Mouse (Mus musculus) ES-E14 (cell line): ENCODE measurements around the gene Gm10142. TPM values are rescaled to one million over a fixed set of nuclear protein-coding genes. Genes with fewer than 3 reads are reported as not detected.

Source experiments
- DNase-seq: peaks from one replicate; pipeline ENCODE4 v3.0.0-alpha.2; 2013; ENCODE audit warnings: low read depth, low spot score
- H3K27ac ChIP-seq: 2 replicates; pipeline ENCODE4 v1.5.1; 2012; ENCODE audit warnings: low read depth, mild to moderate bottlenecking, low read length, moderate library complexity, mixed read lengths; ENCODE audit not compliant: poor library complexity, insufficient read depth, severe bottlenecking
- H3K36me3 ChIP-seq: 2 replicates; pipeline ENCODE4 v1.6.1; 2012; ENCODE audit warnings: mild to moderate bottlenecking, low read length, moderate library complexity, mixed read lengths; ENCODE audit not compliant: control insufficient read depth, poor library complexity, insufficient read depth, severe bottlenecking
- H3K4me1 ChIP-seq, 2 experiments: fragments of 150-350 bp in 1 of 2; sonication (generic) in 1 of 2; 2 replicates each; pipeline ENCODE4 v1.6.1; 2012; ENCODE audit warnings: low read length in 2 of 2, mild to moderate bottlenecking in 1 of 2, mixed read lengths in 1 of 2; ENCODE audit not compliant: control insufficient read depth in 2 of 2, insufficient read depth in 2 of 2, poor library complexity in 1 of 2
- H3K4me3 ChIP-seq, 2 experiments: fragments of 150-350 bp in 1 of 2; sonication (generic) in 1 of 2; 2 replicates each; pipeline ENCODE4 v1.5.1; 2012; ENCODE audit warnings: low read length in 2 of 2, low read depth in 1 of 2, mild to moderate bottlenecking in 1 of 2, mixed read lengths in 1 of 2; ENCODE audit not compliant: insufficient read depth in 1 of 2, poor library complexity in 1 of 2, severe bottlenecking in 1 of 2
- H3K9ac ChIP-seq: 2 replicates; pipeline ENCODE4 v1.6.1; 2012; ENCODE audit warnings: low read depth, mild to moderate bottlenecking, low read length, mixed read lengths; ENCODE audit not compliant: poor library complexity, insufficient read depth, severe bottlenecking
- H3K9me3 ChIP-seq: fragments of 150-350 bp; sonication (generic); 2 replicates; pipeline ENCODE4 v1.6.1; 2012; ENCODE audit warnings: low read depth, mild to moderate bottlenecking, low read length; ENCODE audit not compliant: control insufficient read depth, insufficient read depth
- CHD2 ChIP-seq: IDR thresholded peaks from 2 replicates; pipeline ENCODE4 v1.6.1; 2014; ENCODE audit warnings: mild to moderate bottlenecking, low read depth, low read length, inconsistent platforms
- HCFC1 ChIP-seq: IDR thresholded peaks from 2 replicates; pipeline ENCODE4 v1.6.1; 2012; ENCODE audit warnings: low read length, inconsistent platforms, borderline replicate concordance; ENCODE audit not compliant: insufficient read depth
- MAFK ChIP-seq: IDR thresholded peaks from 2 replicates; pipeline ENCODE4 v1.6.1; 2014; ENCODE audit warnings: mild to moderate bottlenecking, low read depth, low read length, inconsistent platforms; ENCODE audit not compliant: insufficient read depth
- ZC3H11A ChIP-seq: IDR thresholded peaks from 2 replicates; pipeline ENCODE4 v1.6.1; 2012; ENCODE audit warnings: low read depth, mild to moderate bottlenecking, inconsistent platforms, low read length, borderline replicate concordance
- ZNF384 ChIP-seq: IDR thresholded peaks from 2 replicates; pipeline ENCODE4 v1.6.1; 2012; ENCODE audit warnings: low read depth, low read length, inconsistent platforms
- in situ Hi-C, 2 experiments: fragments of 600-800 bp; cut with MboI; formaldehyde crosslinking; loops; one replicate each; pipeline ENCODE4 v1.15.1; 2025; ENCODE audit warnings: low sequenced_read_pairs in 2 of 2, inconsistent platforms in 1 of 2; ENCODE audit not compliant: unreplicated experiment in 2 of 2
- total RNA-seq: library from RNA; depleted of rRNA; stranded (reverse); fragments of 300-350 nt; gene quantifications from 2 replicates; pipeline ENCODE4 v1.2.3, GENCODE M21; 2012

Gm10142 gene
- total RNA-seq, 1 experiment = not detected

GRCm38 (mm10) chr10:77673765-77674164 lies 41.8 kb upstream of the Gm10142 start:
- in situ Hi-C loops = no loop called here
- Histone ChIP-seq H3K9me3 (no peaks in the 10 kb centered on the region), H3K4me1 (peaks cover 0 to 14% of the 10 kb centered on the region in 2 experiments; a peak in 2 of 4 replicates), H3K27ac (no peak overlapping the region), H3K36me3 (no peaks in the 10 kb centered on the region), H3K4me3 (no peak overlapping the region), H3K9ac (no peak overlapping the region)
- no peak for DNase-seq
- TF ChIP-seq HCFC1 (no peak), ZNF384 (no peak), CHD2 (no peak), MAFK (no peak), ZC3H11A (no peak)

DNA sequence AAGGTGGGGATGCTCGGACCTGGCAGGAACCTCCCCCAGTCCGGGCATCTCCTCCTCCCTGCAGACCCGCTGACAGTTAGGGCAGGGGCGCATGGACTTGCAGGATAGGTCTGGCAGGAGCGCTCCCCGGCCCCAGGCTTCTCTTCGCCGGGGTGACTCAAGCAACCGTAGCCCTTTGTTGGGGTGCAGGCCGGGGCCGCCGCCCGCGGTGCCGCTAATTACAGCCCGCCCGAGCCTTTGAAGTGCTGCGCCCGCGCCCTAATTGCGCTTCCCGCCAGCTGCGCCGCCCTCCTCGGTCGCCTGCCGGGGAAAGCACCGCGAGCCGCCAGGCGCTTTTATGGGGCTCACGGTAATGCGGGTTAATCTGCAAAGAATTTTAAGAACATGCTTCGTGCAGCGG lies 38.0 kb upstream of the Gm10142 start:
- TF ChIP-seq HCFC1 (no peak), ZC3H11A (no peak), ZNF384 (no peak), MAFK (no peak), CHD2 (no peak)
- Histone ChIP-seq H3K9ac (no peak overlapping the region), H3K27ac (no peak overlapping the region), H3K4me1 (peaks cover 0 to 10% of the 10 kb centered on the region in 2 experiments; a peak in 2 of 4 replicates), H3K9me3 (no peaks in the 10 kb centered on the region), H3K36me3 (no peaks in the 10 kb centered on the region), H3K4me3 (peak overlapping the region; percentile 12 to 54; a peak in 3 of 4 replicates)
- in situ Hi-C loops = no loop called here
- DNase-seq = no peak

DNA sequence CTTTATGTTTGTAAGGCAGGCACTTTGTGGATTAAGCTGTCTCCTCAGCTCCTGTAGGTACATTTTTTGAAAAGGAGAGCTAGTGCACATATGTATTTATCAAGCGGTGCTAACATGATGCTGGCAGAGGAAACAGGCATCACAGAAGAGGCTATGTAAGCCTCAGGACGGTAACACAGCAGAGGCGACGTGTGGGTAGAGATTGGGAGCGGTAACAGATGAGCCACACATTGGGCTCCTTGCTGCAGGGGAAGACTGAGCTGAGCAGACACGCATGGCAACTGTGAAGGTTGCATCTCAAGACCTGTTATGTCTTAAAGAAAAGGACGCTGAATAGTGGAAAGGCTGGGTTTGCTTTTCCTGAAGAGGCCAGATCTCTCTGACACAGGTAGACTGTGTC lies 32.6 kb upstream of the Gm10142 start:
- H3K4me1 ChIP-seq = peaks cover 2 to 7% of the 10 kb centered on the region in 2 experiments; a peak in 2 of 4 replicates
- in situ Hi-C loops = no loop called here

DNA sequence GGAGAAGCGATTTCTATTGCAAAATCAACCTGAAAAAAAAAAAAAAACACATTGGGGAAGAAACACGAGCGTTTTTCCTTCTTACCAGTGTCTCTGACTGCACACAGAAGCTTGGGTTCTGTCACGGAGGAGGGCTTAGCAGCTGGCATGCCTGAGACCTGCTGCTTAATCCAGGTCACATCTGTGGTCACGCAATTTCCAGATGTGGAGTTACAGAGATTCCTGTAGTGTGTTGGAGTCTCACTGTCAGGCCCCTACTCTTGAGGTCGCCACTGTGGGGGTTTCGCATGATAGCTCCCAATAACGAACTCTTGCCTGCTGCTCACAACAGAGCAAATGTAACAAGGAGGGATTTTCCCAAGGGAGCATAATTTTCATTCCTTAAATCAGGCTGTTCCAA lies 31.4 kb upstream of the Gm10142 start:
- Histone ChIP-seq H3K36me3 (no peaks in the 10 kb centered on the region), H3K27ac (no peak overlapping the region), H3K9ac (no peak overlapping the region), H3K9me3 (no peaks in the 10 kb centered on the region), H3K4me3 (no peak overlapping the region), H3K4me1 (peaks cover 2 to 7% of the 10 kb centered on the region in 2 experiments; a peak in 2 of 4 replicates)
- no peak for TF ChIP-seq HCFC1
- TF ChIP-seq MAFK = no peak
- no peak for TF ChIP-seq CHD2
- TF ChIP-seq ZNF384 = no peak
- TF ChIP-seq ZC3H11A = no peak
- in situ Hi-C loops = no loop called here
- no peak for DNase-seq

More for the DNA sequence above, 32.6 kb upstream of the Gm10142 start:
- Histone ChIP-seq H3K36me3 (no peaks in the 10 kb centered on the region), H3K9me3 (no peaks in the 10 kb centered on the region), H3K27ac (no peak overlapping the region), H3K9ac (no peak overlapping the region), H3K4me3 (no peak overlapping the region)
- TF ChIP-seq ZC3H11A (no peak), MAFK (no peak), HCFC1 (no peak), CHD2 (no peak), ZNF384 (no peak)
- DNase-seq = no peak
